Mouse (Mus musculus) intestine, embryonic 14.5 days (tissue): ENCODE results near the gene Taf15. TPM values are rescaled to one million over a fixed set of nuclear protein-coding genes. Genes with fewer than 3 reads are reported as not detected.

ENCODE experiments used
- ATAC-seq: fragments of 200-750 bp; cut with Nextera tagmentation; replicated peaks from 2 replicates; pipeline ENCODE4 v1.8.0; 2017; ENCODE audit warnings: low read depth, moderate number of reproducible peaks, moderate TSS enrichment, moderate library complexity; ENCODE audit not compliant: low FRiP score, low TSS enrichment
- DNase-seq: peaks from one replicate; pipeline ENCODE4 v3.0.0-alpha.2; 2018; ENCODE audit warnings: low spot score
- H3K27ac ChIP-seq: fragments of 300-500 bp; sonication (generic); 2 replicates; pipeline ENCODE4 v1.5.1; 2014; ENCODE audit warnings: low read depth, mild to moderate bottlenecking, control low read depth
- H3K27me3 ChIP-seq: fragments of 300-500 bp; sonication (generic); replicated peaks from 2 replicates; pipeline ENCODE4 v1.6.1; 2014; ENCODE audit warnings: low read length, control low read depth; ENCODE audit not compliant: control insufficient read depth, insufficient read depth
- H3K36me3 ChIP-seq: fragments of 300-500 bp; sonication (generic); 2 replicates; pipeline ENCODE4 v1.6.1; 2014; ENCODE audit warnings: low read length, control low read depth; ENCODE audit not compliant: control insufficient read depth, insufficient read depth
- H3K4me1 ChIP-seq: fragments of 300-500 bp; sonication (generic); replicated peaks from 2 replicates; pipeline ENCODE4 v1.6.1; 2014; ENCODE audit warnings: low read length, control low read depth, mixed read lengths; ENCODE audit not compliant: control insufficient read depth, insufficient read depth
- H3K4me2 ChIP-seq: fragments of 300-500 bp; sonication (generic); 2 replicates; pipeline ENCODE4 v1.6.1; 2014; ENCODE audit warnings: low read length
- H3K4me3 ChIP-seq: fragments of 300-500 bp; sonication (generic); 2 replicates; pipeline ENCODE4 v1.5.1; 2014; ENCODE audit warnings: low read depth, low read length, control low read depth, mixed read lengths
- H3K9ac ChIP-seq: fragments of 300-500 bp; sonication (generic); 2 replicates; pipeline ENCODE4 v1.6.1; 2014; ENCODE audit warnings: mild to moderate bottlenecking, low read length
- H3K9me3 ChIP-seq: fragments of 300-500 bp; sonication (generic); 2 replicates; pipeline ENCODE4 v1.6.1; 2016; ENCODE audit warnings: low read length, control low read depth; ENCODE audit not compliant: control insufficient read depth
- WGBS: fragments of 180-500 bp; shearing (Covaris S2); extraction: QIAGEN DNeasy Blood & Tissue Kit; methylation state at CpG from one replicate; pipeline ENCODE4 v1.1.7; 2014; 5-methylcytosine and 5-hydroxymethylcytosine counted together
- polyA plus RNA-seq: library from polyadenylated mRNA; unstranded; fragments of >200 nt; fragmentation: Nextera tagmentation; extraction: Ambion mirVana; gene quantifications from 2 replicates; pipeline ENCODE4 v1.2.1, GENCODE M21; 2014

Taf15 gene
- polyA plus RNA-seq, 1 experiment from 2014 or later: 13.5 TPM

DNA sequence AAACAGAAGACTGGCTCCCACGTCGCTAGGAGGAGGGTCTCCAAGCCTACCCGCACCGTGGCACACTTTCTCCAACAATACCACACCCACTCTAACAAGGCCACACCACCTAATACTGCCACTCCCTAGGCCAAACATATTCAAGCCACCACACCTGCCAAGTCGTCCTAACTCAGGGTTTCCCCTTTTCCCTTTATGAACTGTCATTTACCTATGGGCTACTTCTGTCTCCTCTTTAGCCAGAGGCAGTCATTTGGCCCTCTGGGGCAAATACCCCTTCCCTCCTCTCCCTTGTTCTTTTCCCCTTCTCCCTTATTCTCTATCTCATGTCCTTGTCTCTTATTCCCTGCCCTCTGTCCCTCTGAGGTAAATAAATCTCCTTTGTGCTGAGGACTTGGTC, 78.8 kb downstream of the Taf15 start:
- ATAC-seq (no peak), DNase-seq (no peak)
- no peak overlapping the region for H3K27ac ChIP-seq
- no peaks in the 10 kb centered on the region for H3K36me3 ChIP-seq
- no peak overlapping the region for H3K4me3 ChIP-seq
- no peaks in the 10 kb centered on the region for H3K27me3 ChIP-seq
- no peak overlapping the region for H3K4me2 ChIP-seq
- no peaks in the 10 kb centered on the region for H3K9me3 ChIP-seq
- WGBS: 83% methylated on average over 5 of the region's 5 CpGs
- H3K9ac ChIP-seq: no peak overlapping the region
- peaks cover 6% of the 10 kb centered on the region; the same call in 1 of the 2 replicates for H3K4me1 ChIP-seq

Other genes with a start within 250 kb of the Taf15 start
- 0.08 and 0.14 TPM in 2 replicates for gene Slfn14, start 186.4 kb upstream of the Taf15 start, polyA plus RNA-seq
- 65.1 and 68.2 TPM in 2 replicates for gene Ap2b1, start 174.1 kb upstream of the Taf15 start, polyA plus RNA-seq
- 15.5 and 17.3 TPM in 2 replicates for gene Pex12, start 170.5 kb upstream of the Taf15 start, polyA plus RNA-seq
- gene Rasl10b, start 63.9 kb upstream of the Taf15 start, polyA plus RNA-seq: 1.7 and 2.3 TPM in 2 replicates
- 0.09 TPM in 1 of 2 replicates, not detected in the other for gene Gas2l2, start 43.6 kb upstream of the Taf15 start, polyA plus RNA-seq
- gene 1700020L24Rik, start 35.4 kb upstream of the Taf15 start, polyA plus RNA-seq: 1.3 and 1.4 TPM in 2 replicates
- 1.2 and 1.5 TPM in 2 replicates for gene Mmp28, start 10.0 kb upstream of the Taf15 start, polyA plus RNA-seq
- not detected in 2 replicates for gene Heatr9, start 49.1 kb downstream of the Taf15 start, polyA plus RNA-seq
- 2.9 and 3.0 TPM in 2 replicates for gene Ccl5, start 57.4 kb downstream of the Taf15 start, polyA plus RNA-seq
- 6.0 and 6.8 TPM in 2 replicates for gene Ccl9, start 105.5 kb downstream of the Taf15 start, polyA plus RNA-seq
- gene Ccl6, start 120.0 kb downstream of the Taf15 start, polyA plus RNA-seq: 3.9 and 4.3 TPM in 2 replicates
- not detected in 2 replicates for gene Rpl9-ps1, start 172.5 kb downstream of the Taf15 start, polyA plus RNA-seq
- 0.32 and 0.65 TPM in 2 replicates for gene Ccl3, start 176.3 kb downstream of the Taf15 start, polyA plus RNA-seq
- gene Ccl4, start 189.5 kb downstream of the Taf15 start, polyA plus RNA-seq: 0.30 and 0.68 TPM in 2 replicates
- 0.50 and 2.6 TPM in 2 replicates for gene Wfdc17, start 230.9 kb downstream of the Taf15 start, polyA plus RNA-seq
- gene Wfdc18, start 235.9 kb downstream of the Taf15 start, polyA plus RNA-seq: not detected in 2 replicates